Mouse (Mus musculus) bone marrow macrophage, adult 2 months (primary cell): ENCODE data around the gene Rbm19.

Experiments used
- CTCF ChIP-seq: IDR thresholded peaks from 2 replicates; pipeline ENCODE4 v1.5.1; 2012; ENCODE audit warnings: low read depth, mild to moderate bottlenecking, low read length, moderate library complexity
- POLR2A ChIP-seq: IDR thresholded peaks from 2 replicates; pipeline ENCODE4 v1.6.1; 2012; ENCODE audit warnings: mild to moderate bottlenecking, low read depth, low read length, borderline replicate concordance

GRCm38 (mm10) chr5:120183321-120183720 lies 67.1 kb downstream of the Rbm19 start:
- TF ChIP-seq POLR2A = no peak
- TF ChIP-seq CTCF = no peak
